Mouse (Mus musculus) splenic B cell, adult 2 months (primary cell): Measurements from ENCODE around the gene Epp13.
A peak's percentile ranks its signal among the peaks of the same experiment; 100 is the strongest.
"Not testable (repeated sequence)": the region's sequence is repeated elsewhere in the genome, so short reads cannot be mapped to it uniquely, and the experiment has no call there.

Experiments used
- DNase-seq: peaks from one replicate; pipeline ENCODE4 v3.0.0-alpha.2; 2011; ENCODE audit warnings: low read depth, low spot score
- H3K27me3 ChIP-seq: 2 replicates; pipeline ENCODE4 v1.6.1; 2012; ENCODE audit warnings: mild to moderate bottlenecking, low read length, moderate library complexity, mixed read lengths; ENCODE audit not compliant: control insufficient read depth, poor library complexity, insufficient read depth, severe bottlenecking
- H3K36me3 ChIP-seq: 2 replicates; pipeline ENCODE4 v1.6.1; 2012; ENCODE audit warnings: mild to moderate bottlenecking, low read length, moderate library complexity, mixed read lengths; ENCODE audit not compliant: control insufficient read depth, poor library complexity, insufficient read depth, severe bottlenecking

The Epp13 gene

GRCm38 (mm10) chr7:6262984-6263383 lies 10.5 kb downstream of the Epp13 start:
- no peaks in the 10 kb centered on the region for H3K36me3 ChIP-seq
- H3K27me3 ChIP-seq, result no peaks in the 10 kb centered on the region

GRCm38 (mm10) chr7:6265695-6266094 lies 13.2 kb downstream of the Epp13 start:
- Histone ChIP-seq H3K36me3 (no peaks in the 10 kb centered on the region), H3K27me3 (no peaks in the 10 kb centered on the region)
- DNase-seq, result peak; percentile 68

More at GRCm38 (mm10) chr7:6262984-6263383, 10.5 kb downstream of the Epp13 start:
- no peak for DNase-seq

- H3K36me3 ChIP-seq, result no peaks in the 10 kb centered on the region
- no peak for DNase-seq
- H3K27me3 ChIP-seq, result no peaks in the 10 kb centered on the region
Measured at GRCm38 (mm10) chr7:6277906-6278305, 25.4 kb downstream of the Epp13 start.

- peak; percentile 93 for DNase-seq
- Histone ChIP-seq H3K36me3 (no peaks in the 10 kb centered on the region), H3K27me3 (no peaks in the 10 kb centered on the region)
Measured at GRCm38 (mm10) chr7:6282749-6283148, 30.2 kb downstream of the Epp13 start.

- peak; percentile 89 for DNase-seq
- no peaks in the 10 kb centered on the region for H3K36me3 ChIP-seq
- no peaks in the 10 kb centered on the region for H3K27me3 ChIP-seq
Measured at GRCm38 (mm10) chr7:6283451-6284075, 31.1 kb downstream of the Epp13 start.

- no peaks in the 10 kb centered on the region for H3K36me3 ChIP-seq
- H3K27me3 ChIP-seq, result no peaks in the 10 kb centered on the region
- DNase-seq, result no peak
Measured at GRCm38 (mm10) chr7:6284442-6285012, 32.0 kb downstream of the Epp13 start.

- no peaks in the 10 kb centered on the region for H3K27me3 ChIP-seq
- no peaks in the 10 kb centered on the region for H3K36me3 ChIP-seq
- DNase-seq, result peak; percentile 86
Measured at GRCm38 (mm10) chr7:6285366-6285765, 32.9 kb downstream of the Epp13 start.

- Histone ChIP-seq H3K36me3 (no peaks in the 10 kb centered on the region), H3K27me3 (no peaks in the 10 kb centered on the region)
- DNase-seq, result peak; percentile 100
Measured at GRCm38 (mm10) chr7:6285842-6286705, 33.6 kb downstream of the Epp13 start, which contains the start of gene Zfp667. Zfp667 (plus strand) TSS chr7:6286579.

- DNase-seq, result peak; percentile 6
- no peaks in the 10 kb centered on the region for H3K36me3 ChIP-seq
- H3K27me3 ChIP-seq, result no peaks in the 10 kb centered on the region
Measured at GRCm38 (mm10) chr7:6286921-6287531, 34.5 kb downstream of the Epp13 start.

GRCm38 (mm10) chr7:6291121-6291520 lies 38.6 kb downstream of the Epp13 start:
- DNase-seq, H3K27me3 ChIP-seq, H3K36me3 ChIP-seq: not testable (repeated sequence)

GRCm38 (mm10) chr7:6300796-6301195 lies 48.3 kb downstream of the Epp13 start:
- H3K27me3 ChIP-seq, H3K36me3 ChIP-seq, DNase-seq: not testable (repeated sequence)

- no peaks in the 10 kb centered on the region for H3K36me3 ChIP-seq
- no peaks in the 10 kb centered on the region for H3K27me3 ChIP-seq
- peak; percentile 5 for DNase-seq
Measured at GRCm38 (mm10) chr7:6330458-6331232, 78.1 kb downstream of the Epp13 start.

- H3K36me3 ChIP-seq, result no peaks in the 10 kb centered on the region
- no peaks in the 10 kb centered on the region for H3K27me3 ChIP-seq
Measured at GRCm38 (mm10) chr7:6331233-6331956, 78.9 kb downstream of the Epp13 start, which contains the start of gene Zfp583. Zfp583 (minus strand) TSS chr7:6331285.

More at GRCm38 (mm10) chr7:6331233-6331956, 78.9 kb downstream of the Epp13 start, which contains the start of gene Zfp583:
- DNase-seq, result peak; percentile 78
